Mouse (Mus musculus) brain, embryonic 18.5 days (tissue): ENCODE data around the gene Ccn2.

ENCODE experiments used
- DNase-seq: peaks from one replicate; pipeline ENCODE4 v3.0.0-alpha.2; 2012; ENCODE audit warnings: low read depth, low spot score

The Ccn2 gene

DNA sequence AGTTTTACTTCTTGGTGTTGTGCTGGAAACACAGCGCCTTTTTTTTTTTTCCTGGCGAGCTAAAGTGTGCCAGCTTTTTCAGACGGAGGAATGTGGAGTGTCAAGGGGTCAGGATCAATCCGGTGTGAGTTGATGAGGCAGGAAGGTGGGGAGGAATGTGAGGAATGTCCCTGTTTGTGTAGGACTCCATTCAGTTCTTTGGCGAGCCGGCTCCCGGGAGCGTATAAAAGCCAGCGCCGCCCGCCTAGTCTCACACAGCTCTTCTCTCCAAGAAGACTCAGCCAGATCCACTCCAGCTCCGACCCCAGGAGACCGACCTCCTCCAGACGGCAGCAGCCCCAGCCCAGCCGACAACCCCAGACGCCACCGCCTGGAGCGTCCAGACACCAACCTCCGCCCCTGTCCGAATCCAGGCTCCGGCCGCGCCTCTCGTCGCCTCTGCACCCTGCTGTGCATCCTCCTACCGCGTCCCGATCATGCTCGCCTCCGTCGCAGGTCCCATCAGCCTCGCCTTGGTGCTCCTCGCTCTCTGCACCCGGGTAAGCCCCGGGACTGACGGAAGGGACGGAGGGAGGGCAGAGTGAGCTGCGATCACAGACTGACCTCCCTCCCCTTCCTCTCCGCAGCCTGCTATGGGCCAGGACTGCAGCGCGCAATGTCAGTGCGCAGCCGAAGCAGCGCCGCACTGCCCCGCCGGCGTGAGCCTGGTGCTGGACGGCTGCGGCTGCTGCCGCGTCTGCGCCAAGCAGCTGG is at the start of gene Ccn2:
Gene Ccn2 (plus strand): TSS at position 193 of the 753 bp plus-strand sequence.
- DNase-seq = no peak

DNA sequence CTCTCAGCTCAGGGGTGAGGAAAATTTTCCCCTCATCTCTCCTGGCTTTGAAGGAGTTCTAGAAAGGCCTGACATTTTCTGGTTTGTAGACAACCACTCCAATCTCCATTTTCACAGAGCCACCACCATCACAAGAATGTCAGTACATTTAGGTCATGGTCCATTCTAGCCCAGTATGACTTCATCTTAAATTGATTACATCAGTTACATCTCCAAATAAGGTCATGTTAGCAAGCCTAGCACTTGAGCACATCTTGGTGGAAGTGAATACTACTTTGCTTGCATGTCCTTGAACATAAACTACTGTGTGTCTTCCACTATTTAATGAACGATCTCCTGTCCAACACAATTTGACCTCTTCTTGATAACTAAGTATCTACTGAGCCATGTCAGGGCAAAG is 42.4 kb upstream of the Ccn2 start:
- no peak for DNase-seq

DNA sequence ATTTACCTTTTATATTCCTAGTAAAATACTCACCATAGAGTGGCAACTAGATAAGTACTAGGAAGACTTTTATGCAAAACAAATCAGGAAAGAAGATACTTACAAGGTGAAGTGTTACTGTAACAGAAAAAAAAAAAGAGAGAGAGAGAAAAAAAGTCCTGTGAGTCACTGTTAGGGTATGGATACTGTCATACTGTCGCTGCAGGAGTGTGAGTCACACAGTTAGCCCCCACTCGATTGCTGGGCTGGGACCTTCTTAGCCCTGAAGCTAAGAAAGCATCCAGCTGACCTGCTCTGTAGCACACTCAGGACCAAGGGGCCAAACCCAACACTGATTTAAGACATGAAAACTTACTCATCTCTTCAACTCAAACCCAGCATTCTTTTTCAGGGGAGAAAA is 41.2 kb upstream of the Ccn2 start:
- DNase-seq = no peak

DNA sequence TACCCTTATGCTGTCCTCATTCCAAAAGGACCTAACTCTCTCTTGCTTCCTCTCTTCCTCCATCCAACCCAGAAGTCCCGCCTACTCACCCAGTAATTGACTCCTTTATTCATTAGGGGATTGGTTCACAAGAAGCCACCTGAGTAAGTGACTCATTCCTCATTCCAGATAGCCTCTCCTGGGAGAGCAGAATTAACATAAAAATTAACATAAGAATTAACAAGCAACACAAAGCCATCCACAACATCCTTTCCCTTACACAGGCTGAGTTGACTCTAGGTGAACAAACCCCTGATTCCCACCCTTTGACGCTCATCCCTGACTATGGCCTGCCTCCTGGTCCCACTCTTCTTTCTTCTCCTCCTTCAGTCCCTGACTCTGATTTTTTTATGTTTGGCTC is 36.9 kb upstream of the Ccn2 start:
- no peak for DNase-seq

DNA sequence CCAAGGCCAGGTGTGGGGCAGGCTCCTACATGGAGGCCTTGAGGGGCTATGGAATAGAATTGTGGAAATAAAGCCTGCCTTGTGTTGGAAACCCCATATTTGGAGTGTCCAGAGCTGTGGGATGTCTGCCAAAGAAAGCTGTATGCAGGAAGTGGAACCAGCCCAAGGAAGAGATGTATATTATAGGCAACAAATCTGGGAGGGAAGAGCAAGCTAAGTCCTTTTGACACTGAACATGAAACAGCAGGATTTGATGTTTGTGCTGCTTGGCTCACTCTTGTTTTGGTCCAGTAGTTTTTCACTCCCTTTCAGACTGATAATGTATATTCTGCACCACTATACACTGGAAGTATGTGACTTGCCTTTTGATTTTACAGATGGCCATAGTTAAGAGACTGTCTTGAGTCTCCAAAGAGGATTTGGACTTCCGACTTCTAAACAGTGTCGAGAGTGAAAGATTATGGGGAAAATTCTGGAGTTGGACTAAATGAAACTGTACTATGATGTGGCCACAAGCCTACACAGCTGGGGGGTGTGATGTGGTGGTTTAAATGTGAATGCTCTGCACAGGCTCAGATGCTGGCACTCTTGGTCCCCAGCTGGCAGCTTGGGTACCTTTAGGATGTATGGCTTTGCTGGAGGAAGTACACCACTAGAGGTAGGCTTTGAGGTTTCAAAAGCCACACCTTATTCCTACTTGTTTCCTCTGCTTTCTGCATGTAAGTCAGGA is 25.4 kb upstream of the Ccn2 start:
- no peak for DNase-seq

DNA sequence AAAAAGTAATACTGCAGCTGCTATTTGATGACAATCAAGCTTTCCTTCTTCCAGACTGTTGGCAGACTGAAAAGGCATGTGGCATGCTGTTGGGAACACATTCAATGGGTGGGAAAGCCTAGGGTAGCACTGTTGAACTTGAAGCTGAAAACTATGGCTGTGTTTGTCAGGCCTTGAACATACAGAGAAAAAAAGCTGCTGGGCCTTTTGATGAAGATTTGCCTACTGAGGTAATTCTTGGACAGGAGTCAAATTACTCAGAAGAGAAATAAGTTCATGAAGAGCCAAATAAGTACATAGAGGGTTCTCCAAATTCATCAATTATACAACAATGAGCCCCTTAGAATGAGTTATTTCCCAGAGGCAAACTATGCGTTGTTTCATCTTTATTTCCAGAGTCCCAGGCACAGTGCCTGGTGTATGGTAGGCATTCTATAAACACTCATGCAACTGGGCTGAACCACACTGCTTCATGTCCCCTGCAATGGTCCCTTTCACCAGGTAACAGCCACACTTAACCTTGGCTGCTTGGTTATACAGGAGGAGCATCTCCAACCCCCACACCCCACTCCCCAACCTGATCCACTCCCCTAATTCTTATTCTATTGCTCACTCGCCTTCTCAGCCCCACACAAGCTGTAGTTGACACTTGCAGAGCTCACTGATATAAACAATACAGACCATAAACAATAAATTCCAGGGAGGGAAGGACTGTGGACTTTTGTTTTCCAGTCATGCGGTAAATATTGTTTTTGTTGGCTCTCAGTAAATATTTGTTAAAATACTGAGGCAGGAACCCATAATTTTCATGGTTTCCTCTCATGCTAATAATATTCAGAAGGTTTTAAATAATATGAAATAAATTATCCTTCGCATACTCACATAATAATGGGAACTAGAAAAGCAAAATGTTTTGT is 22.9 kb upstream of the Ccn2 start:
- no peak for DNase-seq

DNA sequence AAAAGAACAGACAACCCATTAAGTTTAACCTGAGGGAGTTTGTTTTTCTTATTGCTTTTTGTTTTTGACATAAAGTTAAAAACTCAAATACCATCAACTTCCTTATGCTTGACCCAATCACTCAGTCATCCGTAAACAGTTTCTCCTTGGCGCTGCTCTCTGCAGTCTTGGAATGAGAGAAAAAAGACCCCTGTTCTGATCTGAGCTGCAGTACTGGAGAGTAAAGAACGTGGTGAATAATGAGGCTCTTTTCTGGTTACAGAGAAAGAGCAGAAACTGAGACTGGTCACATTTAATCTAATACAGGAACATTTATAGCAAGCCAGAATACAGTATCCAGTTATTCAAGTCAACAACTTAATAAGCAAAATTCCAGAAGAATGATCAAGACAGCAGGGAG is 21.8 kb upstream of the Ccn2 start:
- DNase-seq = no peak

DNA sequence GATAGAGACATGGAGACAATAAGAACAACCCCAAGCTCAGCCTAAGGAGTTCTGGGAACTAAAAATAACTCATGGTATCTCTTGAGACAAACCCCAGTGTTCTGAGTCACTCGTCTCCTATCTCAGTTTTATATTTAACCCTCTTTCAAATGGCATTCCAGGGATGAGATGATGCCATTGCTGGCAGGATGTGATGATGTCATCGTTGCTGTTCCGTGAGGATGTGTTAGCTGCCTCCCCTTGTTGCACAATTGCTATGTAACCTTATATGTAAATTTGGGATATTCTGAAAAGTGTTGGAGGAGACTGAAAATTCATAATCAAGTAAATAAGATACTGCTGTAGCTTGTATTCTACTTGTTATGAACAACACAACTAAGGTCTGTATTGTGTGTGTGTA is 14.2 kb upstream of the Ccn2 start:
- DNase-seq = no peak

DNA sequence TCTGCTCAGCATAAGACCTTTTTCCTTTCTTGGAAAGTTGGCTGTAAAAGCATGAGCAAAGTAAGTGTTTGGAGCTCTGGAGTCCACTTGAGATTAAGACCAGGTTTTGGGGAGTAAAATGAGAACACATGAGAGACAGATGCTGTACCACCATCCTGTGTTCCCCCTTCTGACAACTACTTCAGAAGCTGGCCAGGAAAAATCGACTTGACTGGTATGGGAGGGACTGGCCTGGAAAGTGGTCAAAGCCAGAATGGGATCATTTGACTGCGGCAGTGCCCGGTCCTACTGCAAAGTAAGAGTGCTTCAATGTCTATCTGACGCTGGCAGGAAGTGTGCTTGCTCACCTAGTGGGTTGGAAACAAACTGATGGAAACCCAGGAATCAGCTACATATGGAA is 6.4 kb upstream of the Ccn2 start:
- DNase-seq = no peak

DNA sequence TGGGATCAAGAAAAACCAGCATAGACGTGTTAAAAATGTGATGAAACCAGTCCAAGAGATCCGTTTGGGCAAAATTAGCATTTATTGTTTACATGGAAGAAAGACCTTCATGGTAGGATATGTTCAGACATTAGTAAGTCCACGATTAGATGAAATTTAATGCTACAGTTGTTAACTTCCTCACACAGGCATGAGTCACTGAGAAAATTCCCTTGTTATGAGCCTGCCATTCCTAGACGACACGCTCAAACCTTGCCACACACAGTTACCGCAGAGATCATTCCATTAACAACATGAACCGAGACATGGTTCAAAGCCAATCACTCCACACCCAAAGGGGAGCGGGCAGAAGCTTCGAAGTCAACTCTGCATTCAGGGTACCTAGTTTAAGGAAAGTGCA is 6.0 kb upstream of the Ccn2 start:
- DNase-seq = no peak

DNA sequence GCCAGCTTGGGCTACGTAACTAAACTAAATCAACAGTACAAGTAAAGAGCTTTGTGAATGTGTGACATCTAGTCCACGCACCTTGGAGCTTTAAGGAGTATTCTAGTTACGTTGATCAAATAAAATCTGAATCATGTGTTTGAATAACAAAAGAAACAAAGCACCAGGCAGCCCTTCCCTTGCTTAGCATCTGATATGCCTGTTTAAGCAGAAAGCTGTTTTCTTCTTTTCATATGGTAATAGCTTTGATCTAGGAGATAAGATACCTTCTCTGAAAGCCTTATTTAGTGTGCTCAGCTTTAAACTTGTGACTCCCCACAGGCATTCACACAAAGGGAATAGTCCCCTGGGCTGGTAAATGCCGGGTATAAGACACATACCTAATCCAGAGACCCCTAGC is 4.7 kb upstream of the Ccn2 start:
- no peak for DNase-seq

DNA sequence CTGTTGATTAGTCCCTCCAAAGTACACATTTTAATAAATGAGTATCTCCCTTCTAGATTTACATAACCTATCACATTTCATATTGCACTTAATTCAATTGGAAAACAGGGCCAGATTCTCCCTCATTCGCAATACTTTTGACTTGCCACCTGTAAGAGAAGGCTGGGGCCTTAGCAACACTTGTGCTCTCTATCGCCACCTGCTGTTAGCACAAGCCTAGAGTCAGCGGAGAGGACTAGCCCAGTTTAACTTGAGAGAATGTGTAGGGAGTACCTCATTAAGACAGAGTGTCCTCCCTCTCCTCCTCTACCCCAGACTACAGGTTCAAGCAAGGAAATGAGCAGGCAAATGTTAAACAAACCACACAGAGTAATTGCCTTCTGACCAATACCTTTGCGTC is 4.1 kb upstream of the Ccn2 start:
- DNase-seq = no peak

DNA sequence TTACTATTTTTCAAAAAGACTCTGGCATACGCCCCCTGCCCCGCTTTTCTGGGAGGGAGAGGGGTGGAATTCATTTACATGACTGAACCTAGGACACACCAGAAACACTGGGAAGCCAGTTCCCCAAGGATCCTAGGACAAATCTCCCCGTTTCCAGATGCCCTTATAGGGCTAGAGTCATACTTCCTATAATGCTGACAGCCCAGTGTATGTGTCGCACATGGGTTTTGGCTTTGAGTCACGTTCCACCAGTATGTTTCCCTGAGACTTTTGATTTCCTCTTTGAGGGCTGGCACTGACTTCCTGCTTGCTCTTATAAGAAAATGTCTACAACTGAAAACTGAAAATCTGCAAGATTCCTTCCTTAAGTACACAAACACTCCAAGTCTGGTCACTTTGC is 3.5 kb upstream of the Ccn2 start:
- DNase-seq = no peak

DNA sequence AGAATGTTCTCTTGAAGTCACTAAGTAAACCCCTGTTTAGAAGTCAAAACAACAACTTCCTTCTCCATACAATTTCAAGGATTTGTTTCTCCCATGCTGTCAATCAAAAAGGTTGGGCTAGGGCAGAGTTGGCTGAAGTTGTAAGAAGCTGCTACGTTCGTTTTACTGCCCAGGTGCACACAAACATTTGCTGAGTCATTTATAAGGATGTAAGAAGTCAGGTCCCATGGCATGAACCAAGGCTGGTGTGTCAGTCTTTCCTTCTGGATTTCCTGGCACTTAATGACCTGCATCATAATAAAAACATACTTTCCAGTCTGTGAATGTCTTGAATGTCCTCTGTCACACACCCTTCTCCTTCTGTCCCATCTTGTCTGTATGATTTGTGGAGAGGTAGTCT is 2.9 kb upstream of the Ccn2 start:
- no peak for DNase-seq

DNA sequence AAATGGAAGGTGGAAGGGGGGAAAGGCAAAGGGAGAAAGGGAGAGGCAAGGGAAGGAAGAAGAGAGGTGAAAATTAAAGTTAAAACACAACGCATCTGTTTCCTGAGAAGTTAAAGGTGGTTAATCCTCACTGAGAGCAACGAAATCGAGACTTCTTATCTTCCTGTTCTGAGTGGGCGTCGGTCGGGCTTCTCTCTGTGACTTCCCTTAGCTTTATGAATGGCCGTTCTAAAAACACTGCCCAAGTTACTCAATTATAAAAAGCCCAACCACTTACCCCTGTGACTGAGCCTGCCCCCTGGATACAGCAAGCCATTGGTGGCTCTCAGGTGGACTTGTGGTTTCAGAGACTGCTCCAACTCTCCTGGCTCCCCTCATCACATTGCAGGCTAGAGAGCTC is 2.3 kb upstream of the Ccn2 start:
- no peak for DNase-seq

DNA sequence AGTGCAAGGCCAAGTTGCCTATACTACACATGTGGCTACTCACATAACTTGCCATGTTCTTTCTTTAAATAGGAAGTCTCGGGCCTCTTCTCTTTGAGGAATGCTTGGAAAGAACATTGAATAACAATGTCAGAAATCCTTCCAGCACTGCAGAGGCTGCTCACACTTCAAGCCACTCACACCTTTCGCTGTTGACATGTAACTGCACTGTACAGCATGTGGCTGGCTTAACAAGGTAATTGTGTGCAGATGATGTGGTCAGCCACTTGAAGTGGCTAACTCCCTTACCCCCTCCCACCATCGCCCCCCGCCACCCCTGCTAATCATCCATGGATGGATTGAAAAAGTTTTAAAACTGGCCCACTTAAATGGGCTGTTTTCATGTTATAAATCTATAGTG is 1.7 kb upstream of the Ccn2 start:
- no peak for DNase-seq

DNA sequence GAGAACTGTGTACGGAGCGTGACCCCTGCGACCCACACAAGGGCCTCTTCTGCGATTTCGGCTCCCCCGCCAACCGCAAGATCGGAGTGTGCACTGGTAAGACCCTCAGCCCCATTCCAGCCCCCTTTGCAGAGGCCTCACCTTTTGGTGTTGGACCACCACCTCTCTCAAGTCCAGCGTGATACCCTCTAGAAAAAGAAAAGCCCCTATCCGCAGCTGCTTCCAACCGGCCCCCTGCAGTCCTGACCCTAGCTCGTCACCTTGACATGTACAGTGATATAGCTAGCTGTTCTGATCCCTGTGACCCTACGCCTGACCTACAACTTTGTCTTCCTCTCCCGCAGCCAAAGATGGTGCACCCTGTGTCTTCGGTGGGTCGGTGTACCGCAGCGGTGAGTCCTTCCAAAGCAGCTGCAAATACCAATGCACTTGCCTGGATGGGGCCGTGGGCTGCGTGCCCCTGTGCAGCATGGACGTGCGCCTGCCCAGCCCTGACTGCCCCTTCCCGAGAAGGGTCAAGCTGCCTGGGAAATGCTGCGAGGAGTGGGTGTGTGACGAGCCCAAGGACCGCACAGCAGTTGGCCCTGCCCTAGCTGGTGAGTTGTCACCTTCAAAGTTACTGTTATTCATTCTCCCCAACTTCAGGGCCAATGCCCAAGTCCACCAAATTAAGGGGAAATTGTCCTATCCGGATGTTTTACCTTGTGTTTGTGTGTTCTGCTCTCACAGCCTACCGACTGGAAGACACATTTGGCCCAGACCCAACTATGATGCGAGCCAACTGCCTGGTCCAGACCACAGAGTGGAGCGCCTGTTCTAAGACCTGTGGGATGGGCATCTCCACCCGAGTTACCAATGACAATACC is 994 bp downstream of the Ccn2 start:
- no peak for DNase-seq

DNA sequence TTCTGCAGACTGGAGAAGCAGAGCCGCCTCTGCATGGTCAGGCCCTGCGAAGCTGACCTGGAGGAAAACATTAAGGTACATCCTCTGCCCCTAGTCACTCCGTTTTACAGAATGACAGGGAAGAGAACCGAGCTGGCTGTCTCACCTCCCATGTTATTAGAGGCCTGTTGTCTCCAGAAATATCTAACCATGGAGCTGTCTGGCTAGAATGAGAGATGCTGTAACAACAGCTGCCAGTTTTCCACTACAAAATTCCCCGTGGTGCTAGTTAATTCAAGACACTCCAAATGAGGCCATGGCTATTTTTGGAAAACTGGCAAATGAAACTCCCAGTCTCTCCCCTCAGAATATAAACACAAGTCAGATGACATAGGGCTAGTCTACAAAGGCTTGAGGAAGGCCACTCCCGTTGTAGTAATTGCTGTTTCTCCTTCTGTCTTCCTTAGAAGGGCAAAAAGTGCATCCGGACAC is 1.7 kb downstream of the Ccn2 start:
- DNase-seq = no peak

DNA sequence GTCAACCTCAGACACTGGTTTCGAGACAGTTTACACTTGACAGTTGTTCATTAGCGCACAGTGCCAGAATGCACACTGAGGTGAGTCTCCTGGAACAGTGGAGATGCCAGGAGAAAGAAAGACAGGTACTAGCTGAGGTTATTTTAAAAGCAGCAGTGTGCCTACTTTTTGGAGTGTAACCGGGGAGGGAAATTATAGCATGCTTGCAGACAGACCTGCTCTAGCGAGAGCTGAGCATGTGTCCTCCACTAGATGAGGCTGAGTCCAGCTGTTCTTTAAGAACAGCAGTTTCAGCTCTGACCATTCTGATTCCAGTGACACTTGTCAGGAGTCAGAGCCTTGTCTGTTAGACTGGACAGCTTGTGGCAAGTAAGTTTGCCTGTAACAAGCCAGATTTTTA is 2.5 kb downstream of the Ccn2 start:
- no peak for DNase-seq

DNA sequence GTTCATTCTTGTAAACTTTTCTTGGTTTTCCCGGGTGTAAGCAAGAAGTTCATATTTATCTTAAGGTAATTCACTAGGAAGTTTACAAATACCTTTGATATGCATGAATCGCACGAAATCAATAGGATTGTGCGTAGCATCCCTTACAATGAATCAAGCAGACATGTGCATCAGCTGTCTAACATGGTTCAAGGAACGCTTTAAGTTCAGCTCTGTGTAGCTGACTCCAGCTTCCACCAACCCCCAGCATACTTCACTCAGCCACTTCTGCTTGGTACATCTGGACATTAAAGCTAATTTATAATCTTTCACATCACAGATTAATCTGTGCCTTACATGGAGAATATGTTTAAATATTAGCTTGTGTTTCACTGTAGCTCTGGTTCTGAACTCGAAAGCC is 3.5 kb downstream of the Ccn2 start:
- DNase-seq = no peak

DNA sequence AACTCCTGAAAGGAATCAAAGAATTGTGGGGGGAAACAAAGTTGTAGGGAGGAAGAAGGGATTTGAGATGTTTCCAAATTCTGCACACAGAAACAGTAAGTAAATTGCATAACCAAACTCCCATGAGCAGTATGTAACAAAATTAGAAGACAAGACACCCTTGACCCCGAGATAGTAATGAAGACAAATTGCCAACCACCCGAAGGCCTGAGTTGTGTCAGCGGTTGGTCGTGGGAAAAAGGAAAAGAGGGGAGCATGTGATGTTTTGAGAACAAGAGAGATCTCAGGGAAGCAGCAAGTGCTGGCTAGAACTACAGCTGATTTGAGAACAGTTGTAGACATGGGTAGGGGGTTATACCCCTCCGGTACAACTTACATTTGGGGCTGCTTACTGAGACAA is 4.6 kb downstream of the Ccn2 start:
- no peak for DNase-seq
